Mouse (Mus musculus) forebrain, embryonic 14.5 days (tissue): ENCODE measurements around the gene Slc25a40. TPM values are rescaled to one million over a fixed set of nuclear protein-coding genes. Genes with fewer than 3 reads are reported as not detected.

Experiments used
- ATAC-seq: fragments of 200-750 bp; cut with Nextera tagmentation; 2 replicates; pipeline ENCODE4 v1.8.0; 2017; ENCODE audit warnings: mild to moderate bottlenecking, moderate library complexity
- DNase-seq: peaks from one replicate; pipeline ENCODE4 v3.0.0-alpha.2; 2015; ENCODE audit warnings: low spot score
- H3K27ac ChIP-seq: fragments of 300-500 bp; sonication (generic); 2 replicates; pipeline ENCODE4 v1.5.1; 2014; ENCODE audit warnings: low read depth, mild to moderate bottlenecking, control low read depth, low read length, moderate library complexity
- H3K27me3 ChIP-seq: fragments of 300-500 bp; sonication (generic); replicated peaks from 2 replicates; pipeline ENCODE4 v1.6.1; 2014; ENCODE audit warnings: low read length, control low read depth, mixed read lengths; ENCODE audit not compliant: control insufficient read depth, insufficient read depth
- H3K36me3 ChIP-seq: fragments of 300-500 bp; sonication (generic); 2 replicates; pipeline ENCODE4 v1.6.1; 2014; ENCODE audit warnings: low read length, control low read depth; ENCODE audit not compliant: control insufficient read depth, insufficient read depth
- H3K4me1 ChIP-seq: fragments of 300-500 bp; sonication (generic); 2 replicates; pipeline ENCODE4 v1.6.1; 2014; ENCODE audit warnings: antibody characterized with exemption, low read length, control low read depth; ENCODE audit not compliant: control insufficient read depth, insufficient read depth
- H3K4me2 ChIP-seq: fragments of 300-500 bp; sonication (generic); 2 replicates; pipeline ENCODE4 v1.6.1; 2014; ENCODE audit warnings: mild to moderate bottlenecking, control low read depth, low read length
- H3K4me3 ChIP-seq: fragments of 300-500 bp; sonication (generic); 2 replicates; pipeline ENCODE4 v1.5.1; 2014; ENCODE audit warnings: low read depth, low read length, control low read depth
- H3K9ac ChIP-seq: fragments of 300-500 bp; sonication (generic); 2 replicates; pipeline ENCODE4 v1.6.1; 2014; ENCODE audit warnings: mild to moderate bottlenecking, low read length, control low read depth, moderate library complexity
- H3K9me3 ChIP-seq: fragments of 300-500 bp; sonication (generic); replicated peaks from 2 replicates; pipeline ENCODE4 v1.6.1; 2016; ENCODE audit warnings: low read length, control low read depth, mixed read lengths; ENCODE audit not compliant: control insufficient read depth
- WGBS: fragments of 180-500 bp; shearing (Covaris S2); extraction: QIAGEN DNeasy Blood & Tissue Kit; methylation state at CpG from one replicate; pipeline ENCODE4 v1.1.7; 2014; 5-methylcytosine and 5-hydroxymethylcytosine counted together
- polyA plus RNA-seq: library from polyadenylated mRNA; unstranded; fragments of >200 nt; fragmentation: Nextera tagmentation; extraction: Ambion mirVana; gene quantifications from 2 replicates; pipeline ENCODE4 v1.2.1, GENCODE M21; 2014

Gene Slc25a40
- polyA plus RNA-seq, 1 experiment from 2014 or later, result 6.8 TPM

DNA sequence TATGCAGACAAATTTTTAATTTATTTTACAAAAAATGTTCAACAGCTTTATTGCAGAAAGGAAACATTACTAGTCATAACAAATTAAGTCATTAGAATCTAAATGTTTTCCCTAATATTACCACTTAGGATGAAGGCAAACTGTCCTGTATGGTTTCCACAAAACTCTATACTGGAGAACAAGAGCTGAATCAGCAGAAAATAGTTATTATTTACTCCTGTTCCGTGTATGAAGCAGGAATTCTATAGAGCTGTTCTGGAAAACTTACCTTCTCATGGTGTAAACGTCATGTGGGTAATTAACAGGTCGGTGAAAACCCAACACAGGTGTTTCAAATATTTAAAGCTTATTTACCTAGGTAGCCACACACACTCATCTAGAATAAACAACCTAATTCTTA, 1.2 kb upstream of the Slc25a40 start:
- H3K4me1 ChIP-seq, result peaks cover 5% of the 10 kb centered on the region; the same call in 1 of the 2 replicates
- peak overlapping the region; percentile 88 for H3K9ac ChIP-seq
- 8% methylated on average over 3 of the region's 3 CpGs for WGBS
- H3K27ac ChIP-seq, result no peak overlapping the region
- H3K9me3 ChIP-seq, result no peaks in the 10 kb centered on the region
- DNase-seq (no peak), ATAC-seq (no peak)
- H3K27me3 ChIP-seq, result no peaks in the 10 kb centered on the region
- peak overlapping the region; percentile 71 for H3K4me3 ChIP-seq
- H3K36me3 ChIP-seq, result peaks cover 22% of the 10 kb centered on the region
- peak overlapping the region; percentile 64 for H3K4me2 ChIP-seq

DNA sequence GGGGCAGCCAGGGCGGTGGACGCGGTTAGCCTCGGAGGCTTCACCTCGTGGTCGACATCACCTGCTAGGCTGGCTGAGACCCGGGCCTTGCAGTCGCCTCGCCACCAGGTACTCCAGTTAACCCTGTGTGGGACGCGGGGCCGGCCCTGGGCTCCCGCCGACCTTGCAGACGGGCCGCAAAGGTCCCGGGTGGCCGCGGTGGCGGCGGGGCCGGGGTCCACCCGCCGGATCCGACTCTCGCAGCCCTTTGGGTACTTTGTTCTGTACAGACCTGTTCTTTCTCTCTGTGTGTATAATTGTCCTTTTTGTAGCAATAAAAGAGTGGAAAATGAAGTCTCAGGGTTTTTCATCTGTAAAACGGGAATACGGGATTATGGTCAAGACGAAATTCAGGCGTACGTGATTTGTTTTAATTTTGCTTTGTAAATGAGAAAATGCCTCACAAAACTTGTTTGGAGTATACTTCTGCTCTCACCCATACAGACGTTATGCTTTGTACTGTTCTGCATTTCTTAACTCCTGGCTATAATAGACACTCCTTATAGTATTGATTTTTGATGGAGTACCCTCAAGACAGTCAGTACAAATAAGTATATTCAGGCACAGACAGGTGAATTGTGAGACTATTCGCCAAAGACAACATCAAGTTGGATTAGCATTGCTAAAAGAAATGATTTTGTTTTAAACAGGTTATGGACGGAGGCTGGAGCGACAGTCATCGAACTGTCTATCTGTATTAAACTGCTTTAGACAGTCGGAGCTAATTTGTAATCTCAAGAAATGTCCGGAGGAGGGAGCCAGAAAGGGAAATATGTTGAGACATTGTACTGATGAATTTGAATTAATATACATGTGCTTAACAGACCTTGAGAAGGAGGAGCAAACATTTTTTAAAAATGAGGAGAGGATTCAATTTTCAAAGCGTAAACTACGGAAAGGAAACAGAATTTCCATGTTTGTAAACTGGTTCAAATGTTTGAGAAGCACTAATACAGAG, 580 bp downstream of the Slc25a40 start:
- H3K9ac ChIP-seq, result peak overlapping the region; percentile 88
- peaks cover 5% of the 10 kb centered on the region; the same call in 1 of the 2 replicates for H3K4me1 ChIP-seq
- peak overlapping the region; percentile 64 for H3K4me2 ChIP-seq
- peaks cover 14% of the 10 kb centered on the region for H3K36me3 ChIP-seq
- ATAC-seq, result peak; percentile 10; the same call in 1 of the 2 replicates
- DNase-seq, result peak; percentile 57
- H3K27ac ChIP-seq, result peak overlapping the region; percentile 78; the same call in 1 of the 2 replicates
- H3K27me3 ChIP-seq, result no peaks in the 10 kb centered on the region
- under 1% methylated on average over 38 of the region's 40 CpGs for WGBS
- H3K9me3 ChIP-seq, result no peaks in the 10 kb centered on the region
- peak overlapping the region; percentile 71 for H3K4me3 ChIP-seq

DNA sequence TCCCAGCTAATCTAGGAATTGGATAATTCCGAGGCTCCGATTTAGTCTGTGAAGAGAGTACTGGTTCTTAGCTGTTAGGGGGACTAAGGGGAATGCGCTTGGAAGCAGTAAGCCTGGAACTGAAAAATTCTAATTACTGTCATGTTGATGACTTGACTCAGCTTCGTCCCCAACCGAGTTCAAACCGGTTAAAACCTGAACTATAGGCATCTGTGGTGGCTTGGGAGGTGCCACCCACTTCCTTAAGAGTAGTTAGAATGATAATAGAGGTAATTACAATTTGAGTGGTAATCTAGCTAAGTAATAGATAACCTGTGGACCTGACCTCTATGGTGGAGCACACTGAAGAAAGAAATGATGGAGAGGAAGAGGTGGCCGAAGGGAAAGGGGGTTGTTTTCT, 1.5 kb downstream of the Slc25a40 start:
- no peak for ATAC-seq
- peaks cover 9% of the 10 kb centered on the region for H3K36me3 ChIP-seq
- H3K4me2 ChIP-seq, result peak overlapping the region; percentile 64
- DNase-seq, result peak; percentile 6
- 20% methylated on average over 7 of the region's 7 CpGs for WGBS
- no peaks in the 10 kb centered on the region for H3K27me3 ChIP-seq
- peak overlapping the region; percentile 38; the same call in 1 of the 2 replicates for H3K9ac ChIP-seq
- no peaks in the 10 kb centered on the region for H3K9me3 ChIP-seq
- peaks cover 5% of the 10 kb centered on the region; the same call in 1 of the 2 replicates for H3K4me1 ChIP-seq
- peak overlapping the region; percentile 71; the same call in 1 of the 2 replicates for H3K4me3 ChIP-seq
- no peak overlapping the region for H3K27ac ChIP-seq

DNA sequence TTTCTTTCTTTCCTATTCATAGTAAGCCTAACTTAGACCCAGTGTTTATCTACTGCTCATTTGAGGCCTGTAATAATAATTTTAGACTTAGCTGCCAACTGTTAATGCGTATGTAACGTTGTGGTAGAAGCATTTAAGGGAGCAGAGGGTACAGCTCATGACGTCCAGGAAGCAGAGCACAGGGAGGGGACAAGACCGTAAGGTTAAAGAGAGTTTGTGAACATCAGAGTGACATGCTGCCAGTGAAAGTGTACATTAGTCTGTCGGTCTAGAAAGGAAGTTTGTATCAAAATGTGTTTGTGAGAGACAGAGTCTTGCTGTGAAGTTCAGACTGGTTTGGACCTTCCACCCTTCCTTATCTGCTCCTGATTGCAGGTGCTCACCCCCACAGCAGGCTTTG, 3.2 kb downstream of the Slc25a40 start:
- Histone ChIP-seq H3K27ac (no peak overlapping the region), H3K4me3 (no peak overlapping the region), H3K4me2 (no peak overlapping the region), H3K27me3 (no peaks in the 10 kb centered on the region), H3K36me3 (no peaks in the 10 kb centered on the region), H3K9me3 (no peaks in the 10 kb centered on the region), H3K4me1 (peaks cover 5% of the 10 kb centered on the region; the same call in 1 of the 2 replicates), H3K9ac (no peak overlapping the region)
- ATAC-seq, result no peak
- no peak for DNase-seq
- WGBS, result 86% methylated on average over 5 of the region's 5 CpGs

DNA sequence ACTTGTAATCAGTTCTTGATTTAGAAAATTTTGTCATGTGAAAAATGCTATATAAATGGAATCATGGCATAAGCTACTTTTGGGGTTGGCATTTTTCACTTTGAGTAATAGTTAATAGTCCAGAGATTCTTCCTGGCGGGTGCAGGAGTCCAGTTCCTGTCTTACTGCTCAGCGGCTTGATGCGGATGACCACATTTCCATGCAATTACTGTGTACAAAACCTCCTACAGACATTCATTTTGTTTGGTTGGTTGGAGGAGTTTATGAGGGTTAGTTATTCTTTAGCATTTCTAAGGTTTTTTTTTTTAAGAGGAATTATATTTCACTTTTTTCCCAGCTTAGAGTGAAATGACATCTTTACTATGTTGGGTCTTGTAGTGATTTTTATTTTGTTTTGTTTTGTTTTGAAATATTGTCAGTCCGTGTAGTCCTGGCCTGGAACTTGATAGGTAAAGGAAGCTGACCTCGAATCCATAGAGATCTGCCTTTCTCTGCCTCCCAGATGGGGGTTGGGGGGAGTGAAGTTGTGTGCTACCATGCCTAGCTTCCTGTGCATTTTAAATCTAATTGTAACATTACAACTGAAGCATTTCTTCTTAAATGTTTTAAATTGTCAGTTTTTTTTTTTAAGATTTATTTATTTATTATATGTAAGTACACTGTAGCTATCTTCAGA, 15.0 kb downstream of the Slc25a40 start:
- 90% methylated on average over 5 of the region's 5 CpGs for WGBS
- no peak for ATAC-seq

DNA sequence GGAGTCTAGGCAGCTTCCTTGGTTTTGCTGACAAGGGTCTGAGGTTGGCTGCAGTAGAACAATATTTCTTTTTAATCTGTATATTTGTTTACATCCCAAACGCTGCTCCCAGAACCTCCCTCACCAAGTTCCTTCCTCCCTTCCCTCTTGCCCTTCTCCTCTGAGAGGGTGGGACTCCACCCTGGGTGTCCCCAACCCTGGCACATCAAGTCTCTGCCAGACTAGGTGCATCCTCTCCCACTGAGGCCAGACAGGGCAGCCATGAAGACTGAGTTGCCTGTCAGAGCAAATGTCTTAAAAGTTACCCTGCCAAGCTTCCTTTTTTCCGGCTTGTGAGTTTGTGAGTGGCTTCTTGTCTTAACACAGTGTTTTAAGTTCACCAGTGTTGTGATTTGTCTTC, 16.4 kb downstream of the Slc25a40 start:
- Histone ChIP-seq H3K27me3 (no peaks in the 10 kb centered on the region), H3K4me1 (no peaks in the 10 kb centered on the region), H3K4me3 (no peak overlapping the region), H3K9me3 (no peaks in the 10 kb centered on the region), H3K36me3 (no peaks in the 10 kb centered on the region), H3K9ac (no peak overlapping the region), H3K27ac (no peak overlapping the region), H3K4me2 (no peak overlapping the region)
- ATAC-seq (no peak), DNase-seq (no peak)
- WGBS, result 68% methylated on average over 2 of the region's 2 CpGs

More for the DNA sequence above, 15.0 kb downstream of the Slc25a40 start:
- H3K36me3 ChIP-seq, result no peaks in the 10 kb centered on the region
- no peak overlapping the region for H3K9ac ChIP-seq
- H3K4me1 ChIP-seq, result no peaks in the 10 kb centered on the region
- H3K4me3 ChIP-seq, result no peak overlapping the region
- H3K9me3 ChIP-seq, result no peaks in the 10 kb centered on the region
- DNase-seq, result no peak
- H3K27ac ChIP-seq, result no peak overlapping the region
- no peaks in the 10 kb centered on the region for H3K27me3 ChIP-seq
- no peak overlapping the region for H3K4me2 ChIP-seq

DNA sequence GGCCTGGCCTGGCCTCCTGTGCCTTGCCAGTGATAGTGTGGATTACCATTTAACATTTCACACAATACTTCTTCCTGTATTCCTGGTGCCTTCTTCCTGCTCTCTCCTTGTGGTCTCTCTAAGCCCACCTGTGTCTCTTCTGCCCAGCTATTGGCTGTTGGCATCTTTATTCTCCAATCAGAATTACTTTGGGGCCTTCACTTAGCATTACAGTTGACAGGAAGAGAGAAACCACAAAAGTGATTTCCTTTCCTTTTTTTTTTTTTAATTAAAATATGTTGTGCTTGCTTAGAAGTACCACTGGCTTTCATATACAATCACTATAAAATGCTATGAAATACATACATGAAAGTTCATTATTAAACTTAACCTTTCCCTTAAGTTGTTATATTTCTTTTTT, 32.9 kb downstream of the Slc25a40 start:
- no peaks in the 10 kb centered on the region for H3K4me1 ChIP-seq
- H3K9me3 ChIP-seq, result no peaks in the 10 kb centered on the region
- DNase-seq (no peak), ATAC-seq (no peak)
- H3K4me2 ChIP-seq, result no peak overlapping the region
- no peak overlapping the region for H3K9ac ChIP-seq
- no peak overlapping the region for H3K4me3 ChIP-seq
- H3K27me3 ChIP-seq, result no peaks in the 10 kb centered on the region
- no peak overlapping the region for H3K27ac ChIP-seq
- 0 out of 2 replicates have a peak, but pooled peaks cover 3% of the 10 kb centered on the region for H3K36me3 ChIP-seq

DNA sequence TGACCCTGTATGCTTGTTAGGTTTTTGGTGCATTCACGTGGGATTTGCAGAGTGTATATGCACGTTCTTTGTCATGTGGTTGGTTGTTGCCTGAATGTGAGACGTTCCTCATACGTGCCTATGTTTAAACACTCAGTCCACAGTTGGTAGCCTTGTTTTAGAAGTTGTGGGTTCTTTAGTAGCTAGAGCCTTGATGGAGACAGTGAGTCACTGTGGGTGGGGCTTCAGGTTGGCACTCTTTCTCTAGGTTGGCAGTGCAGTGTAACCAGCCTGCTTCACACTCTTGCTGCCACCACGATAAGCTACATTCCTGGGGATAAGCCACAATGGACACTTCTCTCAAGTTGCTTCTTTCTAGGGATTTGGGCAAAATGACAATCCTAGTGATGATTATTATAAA, 33.9 kb downstream of the Slc25a40 start:
- no peak for ATAC-seq
- Histone ChIP-seq H3K4me3 (no peak overlapping the region), H3K9ac (no peak overlapping the region), H3K4me2 (no peak overlapping the region), H3K27ac (no peak overlapping the region), H3K9me3 (no peaks in the 10 kb centered on the region), H3K4me1 (no peaks in the 10 kb centered on the region), H3K36me3 (0 out of 2 replicates have a peak, but pooled peaks cover 3% of the 10 kb centered on the region), H3K27me3 (no peaks in the 10 kb centered on the region)
- no peak for DNase-seq
- WGBS, result 88% methylated on average over 5 of the region's 5 CpGs
